Mouse (Mus musculus) erythroid progenitor cell, adult 5-6 weeks (primary cell): ENCODE data around the gene Wdcp. TPM values are rescaled to one million over a fixed set of nuclear protein-coding genes. Genes with fewer than 3 reads are reported as not detected.
A peak's percentile ranks its signal among the peaks of the same experiment; 100 is the strongest.

ENCODE experiments used
- ATAC-seq: replicated peaks from 2 replicates; pipeline ENCODE4 v1.8.0; 2016; ENCODE audit warnings: moderate number of reproducible peaks, mild to moderate bottlenecking, moderate TSS enrichment, inconsistent platforms; ENCODE audit not compliant: poor library complexity, low FRiP score, severe bottlenecking
- total RNA-seq, 2 experiments: library from RNA; stranded (forward) in 1 of 2; stranded (reverse) in 1 of 2; fragments of 150-400 nt in 1 of 2; fragments of 186-747, 209-891 nt in 1 of 2; gene quantifications; 2 replicates each; pipeline versions ENCODE4 v1.2.3 to v1.2.4; 2015 to 2017; ENCODE audit warnings: low replicate concordance in 2 of 2

Gene Wdcp
- total RNA-seq, 2 experiments from 2014 or later = 0.15 to 2.1 TPM

- ATAC-seq = peak; percentile 83
Measured at GRCm38 (mm10) chr12:4906951-4907906, 64.1 kb downstream of the Wdcp start, which contains the start of gene Ubxn2a. TSS of gene Ubxn2a (minus strand) at chr12:4907705.

- ATAC-seq = no peak
Measured at GRCm38 (mm10) chr12:4908391-4908790, 65.3 kb downstream of the Wdcp start.

Other genes starting within 250 kb of the Wdcp start
- not detected in 2 replicates for gene Fam228a, start 104.9 kb upstream of the Wdcp start, total RNA-seq (2015; ENCODE audit: low replicate concordance)
- gene Fam228a, start 104.9 kb upstream of the Wdcp start, total RNA-seq (2017; ENCODE audit: low replicate concordance) = not detected in 2 replicates
- not detected in 2 replicates for gene Pfn4, start 74.3 kb upstream of the Wdcp start, total RNA-seq (2015; ENCODE audit: low replicate concordance)
- gene Pfn4, start 74.3 kb upstream of the Wdcp start, total RNA-seq (2017; ENCODE audit: low replicate concordance) = not detected in 2 replicates
- gene Fam228b, start 74.0 kb upstream of the Wdcp start, total RNA-seq (2015; ENCODE audit: low replicate concordance) = not detected in 2 replicates
- gene Fam228b, start 74.0 kb upstream of the Wdcp start, total RNA-seq (2017; ENCODE audit: low replicate concordance) = 0.90 TPM in 1 of 2 replicates, not detected in the other
- gene Sf3b6, start 25.8 kb upstream of the Wdcp start, total RNA-seq (2015; ENCODE audit: low replicate concordance) = 82.2 and 163 TPM in 2 replicates
- 50.3 and 108 TPM in 2 replicates for gene Sf3b6, start 25.8 kb upstream of the Wdcp start, total RNA-seq (2017; ENCODE audit: low replicate concordance)
- gene Fkbp1b, start 1.7 kb upstream of the Wdcp start, total RNA-seq (2015; ENCODE audit: low replicate concordance) = not detected in 2 replicates
- gene Fkbp1b, start 1.7 kb upstream of the Wdcp start, total RNA-seq (2017; ENCODE audit: low replicate concordance) = 0.15 and 0.90 TPM in 2 replicates
- 277 and 292 TPM in 2 replicates for gene Mfsd2b, start 31.1 kb downstream of the Wdcp start, total RNA-seq (2015; ENCODE audit: low replicate concordance)
- 253 and 262 TPM in 2 replicates for gene Mfsd2b, start 31.1 kb downstream of the Wdcp start, total RNA-seq (2017; ENCODE audit: low replicate concordance)
- 31.4 and 36.4 TPM in 2 replicates for gene Ubxn2a, start 64.4 kb downstream of the Wdcp start, total RNA-seq (2015; ENCODE audit: low replicate concordance)
- gene Ubxn2a, start 64.4 kb downstream of the Wdcp start, total RNA-seq (2017; ENCODE audit: low replicate concordance) = 44.9 and 72.6 TPM in 2 replicates
- 72.4 and 96.0 TPM in 2 replicates for gene Atad2b, start 74.0 kb downstream of the Wdcp start, total RNA-seq (2015; ENCODE audit: low replicate concordance)
- gene Atad2b, start 74.0 kb downstream of the Wdcp start, total RNA-seq (2017; ENCODE audit: low replicate concordance) = 96.5 and 105 TPM in 2 replicates